Mouse (Mus musculus): ENCODE measurements at regions not wholly inside any gene's neighbourhood (a gene's known extent, or its start where the extent isn't known, plus 50 kb on each side); places are given as distances from the start of the nearest gene placed in this dataset.
A peak's percentile ranks its signal among the peaks of the same experiment; 100 is the strongest.

DNA sequence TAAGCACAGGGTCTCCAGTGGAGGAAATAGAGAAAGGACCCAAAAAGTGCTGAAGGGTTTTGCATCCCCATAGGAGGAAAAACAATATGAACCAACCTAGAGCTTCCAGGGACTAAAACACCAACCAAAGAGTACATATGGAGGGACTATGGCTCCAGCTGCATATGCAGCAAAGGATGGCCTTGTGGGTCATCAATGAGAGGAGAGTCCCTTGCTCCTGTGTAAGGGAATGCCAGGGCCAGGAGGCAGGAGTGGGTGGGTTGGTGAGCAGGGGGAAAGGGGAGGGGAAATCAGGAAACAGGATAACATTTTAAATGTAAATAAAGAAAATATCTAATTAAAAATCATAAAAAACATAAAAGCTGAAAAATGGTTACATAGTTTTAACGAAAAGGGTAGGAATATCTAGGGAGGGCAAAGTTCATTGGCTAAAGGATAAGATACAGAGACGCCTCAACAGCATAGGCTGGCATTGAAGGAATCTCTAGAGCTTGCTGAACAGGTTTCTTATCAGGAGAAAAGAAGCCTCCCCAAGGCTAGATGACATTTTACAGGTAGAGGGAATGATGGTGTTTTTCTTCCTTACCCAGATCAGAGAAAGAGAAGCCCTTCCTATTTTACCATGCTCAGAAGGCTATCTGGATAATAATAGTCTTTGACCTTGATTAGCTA lies 823.8 kb upstream of the Lrrc4c start:
- no peak for DNase-seq
- WGBS (ENCODE audit: insufficient replicate concordance) = 54% methylated on average over 2 of the region's 2 CpGs
- no peak for ATAC-seq
- no peaks in the 10 kb centered on the region for H3K9me3 ChIP-seq (ENCODE audit: low read length)
- H3K27me3 ChIP-seq (ENCODE audit: insufficient read depth, low read length) = no peaks in the 10 kb centered on the region
- no peak overlapping the region for H3K4me3 ChIP-seq (ENCODE audit: low read depth, low read length)
- H3K4me2 ChIP-seq (ENCODE audit: low read depth, low read length) = no peak overlapping the region
- H3K27ac ChIP-seq (ENCODE audit: low read depth) = no peak overlapping the region
- no peak overlapping the region for H3K9ac ChIP-seq (replicated peaks)
- TF ChIP-seq EP300 (IDR thresholded peaks at IDR 0.05; ENCODE audit: low read depth) = no peak
- H3K36me3 ChIP-seq (replicated peaks; ENCODE audit: insufficient read depth, low read length) = no peaks in the 10 kb centered on the region
- H3K4me1 ChIP-seq (ENCODE audit: insufficient read depth) = no peaks in the 10 kb centered on the region

GRCm38 (mm10) chr2:95494698-95495088 lies 823.3 kb upstream of the Lrrc4c start:
- TF ChIP-seq EP300 (IDR thresholded peaks at IDR 0.05; ENCODE audit: low read depth) (no peak), CTCF (IDR thresholded peaks at IDR 0.05; ENCODE audit: low read depth) (peak; percentile 14; the same call in 1 of the 2 replicates)
- H3K4me2 ChIP-seq (ENCODE audit: low read depth, low read length) = no peak overlapping the region
- no peak overlapping the region for H3K4me3 ChIP-seq (ENCODE audit: low read depth, low read length)
- H3K27me3 ChIP-seq (ENCODE audit: insufficient read depth, low read length) = no peaks in the 10 kb centered on the region
- no peaks in the 10 kb centered on the region for H3K9me3 ChIP-seq (ENCODE audit: low read length)
- H3K27ac ChIP-seq (ENCODE audit: low read depth) = no peak overlapping the region
- no peaks in the 10 kb centered on the region for H3K4me1 ChIP-seq (ENCODE audit: insufficient read depth)
- DNase-seq (no peak), ATAC-seq (no peak)
- no peaks in the 10 kb centered on the region for H3K36me3 ChIP-seq (replicated peaks; ENCODE audit: insufficient read depth, low read length)
- 23% methylated on average over 4 of the region's 4 CpGs for WGBS (ENCODE audit: insufficient replicate concordance)
- H3K9ac ChIP-seq (replicated peaks) = no peak overlapping the region

GRCm38 (mm10) chr2:95511286-95511685 lies 806.7 kb upstream of the Lrrc4c start:
- no peak for ATAC-seq
- no peak for DNase-seq
- H3K9me3 ChIP-seq (ENCODE audit: low read length) = no peaks in the 10 kb centered on the region
- H3K36me3 ChIP-seq (replicated peaks; ENCODE audit: insufficient read depth, low read length) = no peaks in the 10 kb centered on the region
- no peak overlapping the region for H3K27ac ChIP-seq (ENCODE audit: low read depth)
- H3K4me1 ChIP-seq (ENCODE audit: insufficient read depth) = no peaks in the 10 kb centered on the region
- no peak overlapping the region for H3K4me3 ChIP-seq (ENCODE audit: low read depth, low read length)
- TF ChIP-seq CTCF (IDR thresholded peaks at IDR 0.05; ENCODE audit: low read depth) = no peak
- TF ChIP-seq EP300 (IDR thresholded peaks at IDR 0.05; ENCODE audit: low read depth) = no peak
- H3K9ac ChIP-seq (replicated peaks) = no peak overlapping the region
- H3K27me3 ChIP-seq (ENCODE audit: insufficient read depth, low read length) = no peaks in the 10 kb centered on the region
- no peak overlapping the region for H3K4me2 ChIP-seq (ENCODE audit: low read depth, low read length)

GRCm38 (mm10) chr2:95521624-95522023 lies 796.3 kb upstream of the Lrrc4c start:
- H3K9me3 ChIP-seq (ENCODE audit: low read length) = no peaks in the 10 kb centered on the region
- H3K9ac ChIP-seq (replicated peaks) = no peak overlapping the region
- no peak for TF ChIP-seq EP300 (IDR thresholded peaks at IDR 0.05; ENCODE audit: low read depth)
- no peak for TF ChIP-seq CTCF (IDR thresholded peaks at IDR 0.05; ENCODE audit: low read depth)
- H3K4me1 ChIP-seq (ENCODE audit: insufficient read depth) = no peaks in the 10 kb centered on the region
- H3K27ac ChIP-seq (ENCODE audit: low read depth) = no peak overlapping the region
- H3K4me3 ChIP-seq (ENCODE audit: low read depth, low read length) = no peak overlapping the region
- ATAC-seq (no peak), DNase-seq (no peak)
- no peaks in the 10 kb centered on the region for H3K36me3 ChIP-seq (replicated peaks; ENCODE audit: insufficient read depth, low read length)
- H3K27me3 ChIP-seq (ENCODE audit: insufficient read depth, low read length) = no peaks in the 10 kb centered on the region
- H3K4me2 ChIP-seq (ENCODE audit: low read depth, low read length) = no peak overlapping the region

- Histone ChIP-seq H3K4me3 (ENCODE audit: low read depth, low read length) (no peak overlapping the region), H3K4me2 (ENCODE audit: low read depth, low read length) (no peak overlapping the region), H3K9ac (replicated peaks) (no peak overlapping the region), H3K27ac (ENCODE audit: low read depth) (no peak overlapping the region), H3K36me3 (replicated peaks; ENCODE audit: insufficient read depth, low read length) (no peaks in the 10 kb centered on the region), H3K9me3 (ENCODE audit: low read length) (no peaks in the 10 kb centered on the region), H3K27me3 (ENCODE audit: insufficient read depth, low read length) (no peaks in the 10 kb centered on the region), H3K4me1 (ENCODE audit: insufficient read depth) (no peaks in the 10 kb centered on the region)
- WGBS (ENCODE audit: insufficient replicate concordance) = 47% methylated on average over 4 of the region's 4 CpGs
- TF ChIP-seq CTCF (IDR thresholded peaks at IDR 0.05; ENCODE audit: low read depth) = no peak
- TF ChIP-seq EP300 (IDR thresholded peaks at IDR 0.05; ENCODE audit: low read depth) = no peak
- DNase-seq (no peak), ATAC-seq (no peak)
These were observed 793.2 kb upstream of the Lrrc4c start for GRCm38 (mm10) chr2:95524590-95525266.

- no peak overlapping the region for H3K9ac ChIP-seq (replicated peaks)
- no peaks in the 10 kb centered on the region for H3K9me3 ChIP-seq (ENCODE audit: low read length)
- H3K27ac ChIP-seq (ENCODE audit: low read depth) = no peak overlapping the region
- no peaks in the 10 kb centered on the region for H3K36me3 ChIP-seq (replicated peaks; ENCODE audit: insufficient read depth, low read length)
- ATAC-seq (no peak), DNase-seq (no peak)
- 77% methylated on average over 2 of the region's 2 CpGs for WGBS (ENCODE audit: insufficient replicate concordance)
- no peak overlapping the region for H3K4me3 ChIP-seq (ENCODE audit: low read depth, low read length)
- H3K27me3 ChIP-seq (ENCODE audit: insufficient read depth, low read length) = no peaks in the 10 kb centered on the region
- no peaks in the 10 kb centered on the region for H3K4me1 ChIP-seq (ENCODE audit: insufficient read depth)
- no peak for TF ChIP-seq EP300 (IDR thresholded peaks at IDR 0.05; ENCODE audit: low read depth)
- no peak for TF ChIP-seq CTCF (IDR thresholded peaks at IDR 0.05; ENCODE audit: low read depth)
- no peak overlapping the region for H3K4me2 ChIP-seq (ENCODE audit: low read depth, low read length)
These were observed 753.9 kb upstream of the Lrrc4c start for GRCm38 (mm10) chr2:95564089-95564488.
